16 mouse cellular contexts compared by ENCODE assay signal in genomic region chr9:40413601-40414000, GRCm38 (mm10).
"Had no signal": no experiment of that assay in that cellular context is flagged by ENCODE, and none has a peak within 500 bp of the region (broad histone marks: within the 10 kb centered on the region; RNA-seq: fewer than 3 reads in every experiment).

No protein-coding gene starts in this region.

- H3K9ac ChIP-seq: limb, embryonic 12.5 days; limb, embryonic 15.5 days; liver, embryonic 14.5 days; liver, postnatal 0 days; lung, embryonic 14.5 days; midbrain, embryonic 13.5 days; stomach, embryonic 15.5 days had no signal

- H3K9me3 ChIP-seq: limb, embryonic 12.5 days; limb, embryonic 15.5 days; midbrain, embryonic 13.5 days; stomach, embryonic 15.5 days had no signal

- H3K27me3 ChIP-seq: limb, embryonic 12.5 days; limb, embryonic 15.5 days; midbrain, embryonic 13.5 days; stomach, embryonic 15.5 days had no signal

- DNase-seq: kidney, postnatal 25 days; layer of hippocampus, postnatal 36 days; left cerebral cortex, postnatal 4 days; liver, postnatal 0 days; lung, postnatal 14 days; lung, postnatal 4 days; thymus, adult 2 months; thymus, postnatal 14 days; thymus, postnatal 4 days had no signal

- H3K27ac ChIP-seq: kidney, postnatal 0 days; limb, embryonic 12.5 days; limb, embryonic 15.5 days; liver, embryonic 14.5 days; midbrain, embryonic 13.5 days; stomach, embryonic 15.5 days had no signal

- H3K36me3 ChIP-seq: limb, embryonic 12.5 days; limb, embryonic 15.5 days; midbrain, embryonic 13.5 days; stomach, embryonic 15.5 days had no signal

- H3K4me1 ChIP-seq: limb, embryonic 15.5 days; stomach, embryonic 15.5 days had no signal
